Mouse (Mus musculus) heart, embryonic 14.5 days (tissue): ENCODE results near the gene Olfr1564. TPM values are rescaled to one million over a fixed set of nuclear protein-coding genes. Genes with fewer than 3 reads are reported as not detected.

ENCODE experiments used
- polyA plus RNA-seq: library from polyadenylated mRNA; unstranded; fragments of >200 nt; fragmentation: Nextera tagmentation; extraction: Ambion mirVana; gene quantifications from 2 replicates; pipeline ENCODE4 v1.2.1, GENCODE M21; 2014

Gene Olfr1564
- polyA plus RNA-seq, 1 experiment from 2014 or later: not detected

Other genes starting within 250 kb of the Olfr1564 start
- 9.5 TPM in 2 replicates for gene Zfp952, start 228.6 kb downstream of the Olfr1564 start, polyA plus RNA-seq
- 5.5 and 6.6 TPM in 2 replicates for gene Zfp763, start 188.3 kb downstream of the Olfr1564 start, polyA plus RNA-seq
- not detected in 2 replicates for gene 4921501E09Rik, start 153.6 kb downstream of the Olfr1564 start, polyA plus RNA-seq
- 3.9 and 7.2 TPM in 2 replicates for gene Zfp563, start 132.4 kb downstream of the Olfr1564 start, polyA plus RNA-seq
- gene Morc2b, start 82.0 kb downstream of the Olfr1564 start, polyA plus RNA-seq: 0.12 TPM in 1 of 2 replicates, not detected in the other
- 0.04 TPM in 1 of 2 replicates, not detected in the other for gene Olfr55, start 53.2 kb downstream of the Olfr1564 start, polyA plus RNA-seq
- gene Olfr239, start 30.4 kb downstream of the Olfr1564 start, polyA plus RNA-seq: not detected in 2 replicates
- gene Zfp955a, start 33.5 kb upstream of the Olfr1564 start, polyA plus RNA-seq: 14.4 and 14.7 TPM in 2 replicates
- gene Olfr63, start 43.0 kb upstream of the Olfr1564 start, polyA plus RNA-seq: not detected in 2 replicates
- gene Zfp955b, start 67.9 kb upstream of the Olfr1564 start, polyA plus RNA-seq: 6.9 and 7.4 TPM in 2 replicates
- 6.8 and 9.0 TPM in 2 replicates for gene Zfp81, start 137.2 kb upstream of the Olfr1564 start, polyA plus RNA-seq
- 7.3 and 7.8 TPM in 2 replicates for gene Zfp101, start 173.0 kb upstream of the Olfr1564 start, polyA plus RNA-seq
- not detected in 2 replicates for gene Actl9, start 211.2 kb upstream of the Olfr1564 start, polyA plus RNA-seq